Mouse (Mus musculus) cerebellum, postnatal 14 days (tissue): ENCODE measurements around the gene Tle2.

Experiments used
- DNase-seq, 2 experiments: peaks; one replicate each; pipeline ENCODE4 v3.0.0; 2021; ENCODE audit warnings: mixed read lengths in 2 of 2

Tle2 gene

DNA sequence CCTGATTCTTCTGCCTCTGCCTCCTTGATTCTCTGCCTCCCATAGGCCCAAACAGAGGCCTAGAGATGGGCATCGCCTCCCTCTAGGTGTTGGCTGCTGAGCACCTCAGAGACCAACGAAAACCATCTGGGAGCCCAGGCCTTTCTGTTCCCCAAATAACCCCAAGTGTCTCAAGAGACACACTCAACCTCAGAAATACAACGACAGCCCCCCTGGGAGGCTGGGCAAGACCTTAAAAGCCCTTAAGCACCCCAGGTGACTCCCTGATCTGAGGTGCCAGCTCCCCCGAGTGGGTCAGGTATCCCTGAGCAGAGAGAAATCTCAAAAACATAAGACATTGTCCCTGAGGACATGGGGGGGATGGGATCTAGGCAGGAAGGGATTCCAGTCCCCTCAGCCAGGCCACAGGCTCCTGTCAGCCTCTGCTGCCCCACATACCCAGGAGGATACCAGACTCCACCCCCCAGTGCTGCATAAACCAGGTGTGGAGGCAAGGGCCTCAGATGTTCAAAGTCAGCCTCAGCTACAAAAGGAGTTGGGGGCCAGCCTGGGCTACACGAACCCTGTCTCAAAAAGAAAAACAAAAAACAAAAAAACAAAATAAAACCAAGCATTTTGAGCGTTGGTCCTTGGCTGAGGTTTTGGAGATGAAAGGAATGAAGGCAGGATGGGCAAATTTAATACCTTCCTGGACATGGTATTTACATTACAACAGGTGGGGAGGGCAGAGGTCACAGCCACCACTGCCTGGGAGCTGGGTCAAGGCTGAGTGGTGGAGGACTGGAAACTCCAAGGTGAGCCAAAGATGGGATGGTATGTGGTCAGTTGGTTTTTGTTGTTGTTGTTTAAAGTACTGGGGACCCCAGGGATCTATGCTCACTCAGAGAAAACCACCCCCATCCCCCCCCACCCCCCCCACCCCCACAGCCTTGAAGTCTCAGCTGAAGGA, 20.3 kb upstream of the Tle2 start:
- no peak for DNase-seq

DNA sequence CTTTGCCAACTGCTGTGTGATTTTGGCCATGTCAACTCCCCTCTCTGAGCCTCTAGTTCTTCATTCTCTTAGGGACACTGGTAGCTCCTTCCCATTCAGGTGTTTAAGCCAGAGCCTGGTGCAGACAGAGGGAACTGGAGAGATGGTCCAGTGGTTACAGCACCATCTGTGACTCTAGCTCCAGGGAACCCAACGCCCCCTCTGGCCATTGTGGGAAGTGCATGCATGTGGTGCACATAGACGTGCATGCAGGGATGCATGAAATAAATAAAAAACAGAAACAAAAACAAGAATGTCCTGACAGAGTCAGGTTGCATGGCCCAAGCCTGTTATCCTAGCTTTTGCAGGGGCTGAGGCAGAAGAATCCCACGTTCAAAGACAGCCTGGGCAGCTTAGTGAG, 18.1 kb upstream of the Tle2 start:
- DNase-seq: peak in 1 of 2 experiments; percentile 70

DNA sequence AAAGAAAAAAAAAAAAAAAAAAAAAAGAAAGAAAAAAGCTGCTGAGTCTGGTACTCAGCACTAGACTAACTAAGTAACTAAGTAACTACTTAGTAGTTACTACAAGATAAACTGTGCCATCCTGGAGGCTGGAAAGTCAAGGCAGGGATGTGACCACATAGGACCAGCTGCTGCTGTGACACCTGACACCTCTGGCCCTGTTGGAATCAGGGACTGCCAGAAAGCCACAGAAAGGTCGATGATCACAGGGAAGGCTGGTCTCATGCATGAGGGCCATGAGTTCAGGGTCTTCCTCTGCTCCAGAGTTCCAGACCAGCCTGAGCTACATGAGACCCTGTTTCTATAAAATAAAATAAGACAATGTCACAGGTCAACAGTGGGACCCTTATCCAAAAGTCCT, 16.9 kb upstream of the Tle2 start:
- no peak for DNase-seq

DNA sequence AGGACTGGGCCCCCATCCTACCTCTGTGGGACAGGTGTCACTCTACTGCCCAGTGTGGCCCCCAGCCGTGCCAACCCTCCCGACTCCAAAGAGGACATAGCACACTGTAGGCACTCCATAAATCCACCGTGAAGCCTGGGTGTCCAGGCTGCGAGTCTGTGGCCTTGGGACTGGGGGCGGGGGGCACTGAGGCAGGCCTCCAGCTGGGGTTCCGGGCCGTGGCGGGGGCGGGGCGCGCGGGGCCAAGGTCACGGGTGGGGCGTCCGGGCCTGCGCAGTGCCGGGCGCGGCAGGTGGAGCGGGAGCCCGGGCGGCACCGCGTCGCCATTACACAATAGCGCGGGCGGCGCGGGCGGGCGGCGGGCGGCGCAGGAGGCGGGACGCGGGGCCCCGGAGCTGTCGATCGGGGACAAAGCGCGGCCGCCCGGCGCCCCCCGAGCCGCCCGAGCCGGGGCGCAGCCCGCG, 15.2 kb upstream of the Tle2 start, which contains the start of gene Aes:
Gene Aes (plus strand): TSS at position 326 of the 464 bp plus-strand sequence.
- peak; percentile 85 to 89 for DNase-seq

DNA sequence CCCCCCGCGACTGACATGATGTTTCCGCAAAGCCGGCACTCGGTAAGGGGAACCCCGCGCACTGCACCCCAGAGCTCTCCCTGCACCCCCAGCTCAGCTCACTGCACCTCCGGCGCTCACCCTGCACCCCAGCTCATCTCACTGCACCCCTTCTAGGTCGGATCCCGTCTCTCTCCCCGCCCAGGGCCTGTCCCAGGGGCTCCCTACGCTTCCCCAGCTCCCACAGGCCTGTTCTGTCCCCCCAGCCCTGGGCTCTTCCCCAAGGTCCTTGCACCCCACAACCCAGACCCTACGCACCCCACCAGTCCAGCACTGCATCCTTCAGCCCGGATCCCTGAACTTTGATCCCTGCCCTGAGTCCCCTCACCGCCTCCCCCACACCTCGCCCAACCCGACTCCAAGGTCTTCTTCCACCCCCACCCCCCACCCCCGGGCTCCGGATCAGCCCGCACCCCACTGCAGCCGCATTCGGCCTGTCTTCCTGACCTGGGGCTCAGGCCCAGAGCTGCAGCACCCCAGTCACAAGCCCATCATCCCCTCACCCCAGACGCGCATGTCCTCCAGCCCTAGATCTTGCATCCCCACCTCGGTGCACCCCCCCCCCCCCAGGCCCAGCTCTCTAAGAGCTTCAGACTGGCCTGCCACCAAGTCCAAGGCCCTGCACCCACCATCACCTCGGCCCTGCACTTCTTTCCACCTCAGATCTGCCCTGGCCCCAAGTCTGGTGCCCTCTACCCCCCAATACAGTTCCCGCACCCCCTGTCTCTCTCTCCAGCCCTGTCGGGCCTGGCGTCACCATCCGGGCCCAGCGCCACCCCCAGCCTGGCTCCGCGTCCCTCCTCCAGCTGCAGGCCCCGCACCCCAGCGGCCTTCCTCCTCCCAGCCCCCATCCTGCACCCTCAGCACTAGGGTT, 14.5 kb upstream of the Tle2 start:
- DNase-seq: peak; percentile 76 to 82

DNA sequence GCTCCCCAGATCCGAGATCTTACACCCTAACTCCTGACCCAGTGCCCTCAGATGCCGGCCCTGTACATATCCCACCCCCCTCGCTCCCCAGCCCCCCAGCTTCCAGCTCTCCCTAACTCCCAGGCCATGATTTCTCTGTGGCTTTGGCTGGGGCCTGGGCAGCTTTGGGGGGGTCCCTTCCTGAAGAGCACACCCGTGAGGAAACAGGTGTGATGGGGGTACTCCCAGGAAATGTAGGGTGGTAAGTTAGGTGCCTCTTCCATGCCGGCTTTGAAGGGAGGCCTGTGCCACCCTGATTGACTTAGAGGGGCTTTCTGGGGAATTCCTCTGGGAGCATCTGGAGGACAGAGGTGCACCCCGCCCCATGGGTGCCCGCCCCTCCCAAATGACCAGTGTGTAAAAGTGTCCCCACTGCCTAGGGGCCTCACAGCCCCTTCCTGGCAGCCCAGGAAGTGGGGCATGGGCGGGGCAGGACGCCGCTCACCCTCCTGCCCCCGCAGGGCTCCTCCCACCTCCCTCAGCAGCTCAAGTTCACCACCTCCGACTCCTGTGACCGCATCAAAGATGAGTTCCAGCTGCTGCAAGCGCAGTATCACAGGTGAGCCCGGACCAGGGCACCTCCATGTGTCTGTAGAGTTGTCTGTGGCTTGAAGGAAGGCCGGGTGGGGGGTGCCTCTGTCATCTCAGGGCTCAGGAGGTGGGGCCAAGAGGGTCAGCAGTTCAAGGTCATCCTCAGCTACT, 13.5 kb upstream of the Tle2 start:
- DNase-seq: no peak

DNA sequence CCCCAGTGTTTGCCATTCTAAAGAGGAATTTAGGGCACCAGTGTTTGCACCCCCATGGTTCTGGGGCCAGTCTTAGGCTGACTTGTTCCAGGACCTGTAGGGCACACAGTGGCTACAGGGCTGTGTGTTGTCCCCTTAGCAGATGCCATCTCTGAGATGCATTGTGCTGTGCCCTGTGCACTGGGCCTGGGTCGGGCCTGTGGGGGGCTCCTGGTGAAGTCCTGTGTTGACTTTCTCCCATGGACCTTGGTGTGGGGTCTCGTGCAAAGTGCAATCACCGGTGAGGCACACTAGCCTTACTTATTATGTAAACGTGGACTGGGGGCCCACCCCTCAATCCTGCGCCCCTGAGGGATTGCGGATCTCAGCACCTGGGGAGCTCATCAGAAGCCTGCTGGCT, 11.9 kb upstream of the Tle2 start:
- no peak for DNase-seq

DNA sequence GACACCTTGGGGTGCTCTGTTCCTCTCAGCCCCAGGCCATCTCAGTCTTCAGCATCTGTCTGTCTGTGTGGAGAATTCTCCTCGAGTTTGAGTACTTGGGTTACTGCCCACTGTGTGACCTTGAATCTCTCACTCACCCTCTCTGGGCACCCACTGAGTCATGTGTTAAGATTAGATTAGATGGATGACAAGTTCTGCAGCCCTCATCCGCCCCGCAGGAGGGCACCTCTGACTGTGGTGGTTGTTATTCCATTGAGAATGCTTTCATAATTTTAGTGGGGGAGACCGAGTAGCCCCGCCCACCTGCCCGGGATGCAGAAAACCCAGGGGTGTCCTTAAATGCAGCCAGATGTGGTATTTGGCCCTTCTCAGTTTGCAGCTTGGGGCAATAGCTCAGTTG, 10.9 kb upstream of the Tle2 start:
- DNase-seq: no peak

DNA sequence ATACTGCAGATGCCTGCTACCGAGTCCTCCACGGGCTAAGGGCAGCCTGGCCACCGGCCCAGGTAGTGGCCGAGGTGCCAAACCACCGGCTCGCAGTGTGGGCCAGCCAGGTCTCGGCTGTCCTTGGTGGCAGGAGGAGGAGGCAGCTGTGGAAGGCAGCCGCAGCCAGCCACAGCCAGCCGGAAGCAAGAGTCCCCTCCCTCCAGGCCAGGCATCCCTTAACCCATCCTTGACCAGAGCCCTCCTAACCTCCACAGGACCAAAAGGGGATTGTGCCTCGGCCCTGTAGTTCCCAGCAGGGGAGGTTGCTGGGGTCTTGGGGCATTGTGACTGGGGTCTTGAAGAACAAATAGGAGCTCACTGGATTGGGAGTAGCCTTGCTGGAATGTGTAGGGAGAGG, 10.1 kb upstream of the Tle2 start:
- peak; percentile 74 to 75 for DNase-seq

DNA sequence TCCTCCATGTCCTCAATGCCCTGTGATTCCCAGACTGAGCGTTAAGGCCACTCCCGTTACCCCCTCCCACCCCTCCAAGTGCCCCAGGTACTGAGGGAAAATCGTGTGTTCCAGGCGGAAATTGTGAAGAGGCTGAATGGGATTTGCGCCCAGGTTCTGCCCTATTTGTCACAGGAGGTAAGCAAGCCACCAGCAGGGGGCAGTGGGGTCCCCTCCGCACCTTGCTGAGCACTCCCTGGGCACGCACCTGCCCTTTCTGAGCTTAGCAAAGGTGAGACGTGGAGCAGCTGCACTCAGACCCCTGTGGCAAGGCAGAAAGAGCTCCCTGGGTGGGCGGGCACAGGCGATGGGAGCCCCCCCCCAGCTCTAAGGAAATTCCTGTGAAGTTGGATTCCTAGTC, 9.6 kb upstream of the Tle2 start:
- peak; percentile 65 to 80 for DNase-seq

DNA sequence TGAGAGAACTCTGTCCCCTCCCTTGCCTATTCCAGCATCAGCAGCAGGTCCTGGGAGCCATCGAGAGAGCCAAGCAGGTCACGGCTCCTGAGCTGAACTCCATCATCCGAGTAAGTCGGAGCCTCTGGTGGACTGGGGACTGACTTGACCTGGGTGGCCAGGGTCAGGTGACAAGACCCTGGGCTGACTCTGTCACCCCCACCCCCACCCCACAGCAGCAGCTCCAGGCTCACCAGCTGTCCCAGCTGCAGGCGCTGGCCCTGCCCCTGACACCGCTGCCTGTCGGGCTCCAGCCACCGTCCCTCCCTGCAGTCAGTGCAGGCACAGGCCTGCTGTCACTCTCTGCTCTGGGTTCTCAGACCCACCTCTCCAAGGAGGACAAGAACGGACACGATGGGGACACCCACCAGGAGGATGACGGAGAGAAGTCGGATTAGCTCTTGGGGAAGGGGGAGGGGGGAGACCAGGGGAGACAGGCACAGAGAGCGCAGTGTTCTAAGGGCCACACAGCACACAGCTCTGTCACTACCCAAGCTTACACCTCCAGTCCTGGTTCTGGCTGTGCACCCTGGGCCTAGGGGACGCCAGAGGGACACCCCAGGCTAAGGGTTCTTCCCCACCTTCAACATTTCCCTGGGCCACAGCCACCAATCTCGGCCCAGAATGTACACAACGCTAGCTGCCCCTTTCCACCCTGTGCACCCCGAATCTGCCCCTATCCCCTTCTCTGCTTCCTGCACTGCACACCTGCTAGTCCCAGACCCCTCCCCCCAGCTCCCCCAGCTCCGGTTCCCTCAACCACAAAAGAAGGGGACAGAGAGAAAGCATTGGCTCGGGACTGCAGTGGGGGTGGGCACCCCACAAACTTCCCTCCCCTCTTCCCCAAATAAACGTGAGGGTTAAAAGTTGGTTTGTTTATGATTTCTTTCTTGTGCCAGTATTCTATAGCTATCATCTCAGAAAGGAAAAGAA, 8.8 kb upstream of the Tle2 start:
- no peak for DNase-seq

DNA sequence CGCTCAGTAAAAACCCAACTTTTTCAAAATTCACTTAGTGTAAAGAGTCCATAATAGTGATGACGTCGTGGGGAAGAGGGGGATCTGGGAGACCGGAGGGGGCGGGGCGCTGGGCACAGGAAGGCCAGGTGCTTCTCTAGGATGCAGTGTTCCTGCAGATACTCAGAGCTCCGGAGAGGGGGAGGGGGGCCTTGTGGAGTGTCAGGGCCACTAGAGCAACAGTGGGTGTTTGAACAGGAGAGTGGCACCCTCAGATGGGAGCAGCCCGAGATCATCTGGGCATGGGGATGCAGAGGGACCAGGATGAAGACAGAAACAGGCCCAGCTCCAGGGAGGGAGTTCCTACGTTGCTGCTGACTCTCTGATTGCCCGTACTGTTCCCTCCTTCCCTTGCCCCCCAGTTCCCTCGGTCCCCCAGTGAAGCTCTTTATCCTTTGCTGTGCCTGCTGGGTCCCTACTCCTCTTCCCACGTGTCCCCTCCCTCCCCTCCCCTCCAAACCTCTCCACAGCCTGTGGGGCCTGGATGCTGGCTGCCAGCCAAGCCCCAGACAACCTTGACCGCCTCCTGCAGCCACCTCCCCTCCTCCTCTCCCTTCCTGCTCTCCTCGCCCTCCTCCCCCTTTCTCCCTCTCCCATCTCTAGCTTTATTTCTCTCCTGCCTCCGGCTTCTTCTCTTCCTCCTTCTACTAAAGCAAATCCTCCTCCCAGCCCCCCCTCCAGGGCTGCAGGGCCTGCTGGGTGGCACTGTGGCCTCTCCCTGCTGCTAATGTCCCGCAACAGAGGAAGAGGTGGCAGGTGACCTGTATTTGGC, 5.8 kb upstream of the Tle2 start:
- peak in 1 of 2 experiments; percentile 67 for DNase-seq

DNA sequence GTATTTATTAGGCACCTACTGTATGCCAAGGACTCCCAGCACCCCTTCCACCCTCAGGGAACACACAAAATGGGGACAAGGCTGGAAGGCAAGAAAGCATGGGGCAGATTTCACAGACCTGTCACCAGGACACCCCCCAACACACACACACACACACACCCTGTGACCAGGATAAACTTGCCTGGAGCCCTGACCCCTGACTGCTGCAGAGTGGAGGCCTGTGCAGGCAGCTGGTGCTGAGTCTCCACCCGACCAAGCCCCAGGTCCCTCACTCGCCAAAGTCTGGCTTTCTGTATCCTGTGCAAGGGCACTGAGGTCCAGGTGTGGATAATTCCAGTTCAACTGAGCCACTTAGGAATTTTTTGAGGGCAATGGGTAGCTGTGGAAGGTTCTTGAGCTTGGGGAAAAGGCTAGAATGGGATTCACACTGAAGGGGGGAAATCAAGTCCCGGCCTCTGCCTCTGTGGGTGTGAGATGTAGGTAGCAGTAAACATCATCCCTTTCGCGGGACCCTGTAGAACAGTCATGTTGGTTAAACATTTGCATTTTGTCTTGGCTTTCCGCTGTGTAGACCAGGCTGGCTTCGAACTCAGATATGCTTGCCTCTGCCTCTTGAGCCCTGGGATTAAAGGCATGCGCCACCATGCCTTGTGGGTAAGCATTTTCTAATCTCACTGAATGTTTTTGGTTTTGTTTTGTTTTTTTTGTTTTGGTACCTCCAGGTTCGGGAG, 4.7 kb upstream of the Tle2 start:
- no peak for DNase-seq

DNA sequence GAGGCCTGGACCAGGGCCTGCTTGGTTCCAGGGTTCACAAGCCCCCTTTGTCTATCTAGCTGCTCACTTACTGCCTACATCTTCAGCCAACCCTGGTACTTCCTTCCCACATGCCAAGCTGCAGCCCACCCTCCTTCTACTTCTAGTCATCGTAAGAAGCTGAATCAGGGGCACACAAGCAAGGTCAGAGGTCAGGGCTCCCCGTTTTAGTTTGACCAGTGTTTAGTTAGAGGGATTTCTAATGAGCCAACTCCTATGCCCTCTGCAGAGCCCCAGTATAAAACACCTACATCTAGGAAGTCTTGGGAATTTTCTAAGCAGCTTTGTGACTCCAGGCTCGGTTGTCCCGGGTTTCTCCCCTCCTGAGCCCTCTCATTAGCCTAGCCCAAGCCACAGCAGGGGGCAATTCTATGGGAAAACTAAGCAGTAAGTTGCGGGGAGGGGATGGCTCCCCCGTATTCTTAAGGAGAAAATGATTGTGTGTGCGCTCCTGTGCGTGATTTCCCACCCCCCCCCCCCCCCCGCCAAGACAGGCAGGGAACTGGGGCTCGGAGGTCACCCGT, 4.0 kb upstream of the Tle2 start:
- DNase-seq: no peak

DNA sequence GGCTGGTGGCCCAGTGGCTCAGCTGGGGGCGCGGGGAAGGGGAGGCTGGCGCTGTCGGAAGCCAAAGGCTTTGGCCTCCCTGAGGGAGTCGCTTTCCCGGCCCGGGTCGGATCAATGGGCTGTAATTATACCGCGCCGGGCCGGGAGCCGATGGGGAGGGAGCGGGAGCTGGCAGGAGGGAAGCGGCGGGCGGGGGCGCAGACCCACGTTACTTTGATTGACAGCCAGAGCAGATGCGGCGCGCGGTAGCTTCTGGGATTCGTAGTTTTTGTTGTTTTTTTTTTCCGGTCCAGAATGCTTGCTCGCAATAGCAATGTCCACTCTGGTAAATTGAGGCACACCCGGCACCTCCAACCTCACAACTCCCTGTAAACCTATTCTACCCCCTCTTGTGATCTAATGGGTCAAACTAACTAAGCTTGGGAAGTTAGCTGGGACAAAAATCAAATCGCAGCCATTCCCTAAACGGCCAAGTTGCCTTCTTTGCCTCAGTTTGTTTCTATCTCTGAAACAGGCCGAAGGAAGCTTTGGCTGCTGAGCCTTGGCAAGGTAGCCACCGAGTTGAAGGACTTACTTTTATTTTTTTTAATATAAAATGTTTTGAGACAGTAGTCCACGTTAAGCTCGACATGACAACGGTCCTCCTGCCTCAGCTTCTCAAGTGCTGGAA, 3.4 kb upstream of the Tle2 start:
- peak; percentile 97 to 99 for DNase-seq

DNA sequence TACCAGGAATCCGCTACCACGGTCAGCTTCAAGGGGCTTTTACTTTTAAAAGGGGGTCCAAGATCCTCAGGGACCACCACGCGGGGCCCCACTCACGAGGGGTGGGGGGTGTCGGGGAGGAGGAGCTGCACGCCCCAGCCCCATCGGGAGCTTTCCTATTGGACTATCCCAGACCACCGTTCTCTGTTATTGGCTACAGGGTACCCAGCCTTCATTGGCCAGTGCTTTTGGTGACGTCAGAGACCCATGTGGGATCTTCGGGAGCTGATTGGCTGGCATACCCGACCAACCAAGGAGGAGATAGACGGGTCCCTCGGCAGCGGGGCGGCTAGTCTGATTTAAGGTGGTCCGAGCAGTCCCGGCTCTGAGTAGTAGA, 2.9 kb upstream of the Tle2 start:
- DNase-seq: peak; percentile 100

DNA sequence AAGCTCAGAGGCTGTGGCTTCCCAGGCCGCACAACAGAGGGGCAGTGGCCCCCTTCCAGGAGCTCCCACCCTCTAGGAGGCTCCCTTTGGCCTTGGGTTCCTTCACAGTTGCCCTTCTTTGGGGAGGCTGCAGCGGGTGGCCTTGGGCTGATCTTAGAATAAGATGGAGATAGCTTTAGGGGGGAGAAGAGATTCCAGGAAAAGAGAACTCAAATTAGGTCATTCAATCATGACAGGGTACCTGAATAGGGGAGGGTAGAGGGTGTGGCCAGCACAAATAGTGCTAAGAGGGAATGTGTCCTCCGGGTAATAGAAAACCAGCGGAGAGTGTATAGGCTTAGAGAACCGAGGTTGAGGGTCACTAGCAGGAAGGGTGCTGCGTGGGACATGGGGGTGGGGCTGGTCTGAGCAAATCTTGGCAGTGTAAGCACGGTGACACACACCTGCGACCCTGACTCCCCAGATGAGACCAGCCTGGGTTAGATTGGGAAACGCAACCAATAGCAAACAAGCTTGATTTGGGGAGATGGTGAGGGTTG, 2.2 kb upstream of the Tle2 start:
- peak in 1 of 2 experiments; percentile 59 for DNase-seq

DNA sequence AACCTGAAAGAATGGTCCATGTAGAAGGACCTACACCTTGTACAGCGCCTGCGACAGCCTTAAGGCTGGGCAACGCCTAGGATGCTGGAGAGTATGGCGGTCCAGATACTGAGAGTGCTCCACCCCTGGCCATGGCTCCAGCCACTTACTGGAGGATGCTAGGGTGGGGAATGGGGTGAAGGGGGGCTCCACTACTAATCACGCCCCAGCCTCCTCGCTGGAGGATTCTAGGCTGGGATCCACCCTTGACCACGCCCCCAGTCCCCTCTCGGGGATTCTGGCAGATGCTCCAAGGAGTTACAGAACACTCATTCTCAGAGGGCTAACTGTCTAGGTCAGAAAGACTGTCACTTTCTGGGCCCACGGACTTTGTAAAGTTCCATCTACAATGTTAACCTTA, 1.4 kb upstream of the Tle2 start:
- DNase-seq: peak in 1 of 2 experiments; percentile 54

DNA sequence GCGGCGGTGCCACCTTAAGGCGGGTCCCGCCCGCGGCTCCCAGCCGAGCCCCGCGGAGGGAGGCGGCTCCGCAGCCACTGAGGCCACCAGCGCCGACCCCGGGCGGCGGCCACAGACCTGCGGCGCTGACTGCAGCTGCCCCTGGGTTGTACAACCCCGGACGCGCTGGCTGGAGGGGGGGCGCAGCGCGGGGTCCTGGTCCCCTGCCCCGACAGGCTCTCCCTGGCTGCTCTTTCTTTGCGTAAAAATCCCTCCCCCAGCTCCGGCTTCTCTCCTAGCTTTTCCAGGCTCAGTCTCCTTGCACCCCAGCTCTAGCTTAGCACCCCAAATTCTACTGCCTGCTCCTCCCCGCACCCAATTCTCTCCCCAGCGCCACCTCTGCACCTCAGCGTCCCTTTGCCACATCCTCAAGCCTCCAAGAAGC, 859 bp downstream of the Tle2 start:
- peak; percentile 60 to 73 for DNase-seq
